Comparison of ENCODE assay signal across 10 mouse cellular contexts in the genomic region with DNA sequence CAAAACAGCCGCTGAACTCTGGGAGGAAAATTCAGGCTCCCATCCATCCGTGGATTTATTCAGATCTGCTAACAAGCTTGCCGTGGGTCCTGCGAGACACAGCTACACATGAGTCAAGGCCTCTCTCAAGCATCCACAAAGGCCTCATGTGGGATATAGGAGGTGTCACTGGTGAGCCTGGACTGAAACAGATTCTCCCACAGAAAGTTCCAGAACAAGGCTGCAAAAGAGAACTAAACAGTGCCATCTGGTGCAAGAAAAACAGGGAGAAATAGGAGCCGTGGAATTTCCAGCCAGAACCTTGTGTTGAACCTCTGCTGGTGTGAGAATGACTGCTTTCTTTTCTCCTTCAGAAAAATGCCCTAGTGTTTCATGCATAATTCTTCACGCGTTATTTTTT.
A peak's percentile ranks its signal among the peaks of the same experiment; 100 is the strongest.
DNase-seq lines count a peak whose midpoint lies in the region; ATAC-seq lines count a peak whose summit lies in the region.
"Had no signal": no experiment of that assay in that cellular context is flagged by ENCODE, and none has a peak within 500 bp of the region (broad histone marks: within the 10 kb centered on the region; RNA-seq: fewer than 3 reads in every experiment).

No protein-coding gene starts in this region.

- no peak overlapping the region for H3K4me2 ChIP-seq in hindbrain, embryonic 11.5 days (replicated peaks; ENCODE audit: low read depth, low read length)
- H3K4me2 ChIP-seq: lung, embryonic 15.5 days had no signal

- H3K9me3 ChIP-seq in hindbrain, embryonic 11.5 days (ENCODE audit: control insufficient read depth, low read length): no peaks in the 10 kb centered on the region
- H3K9me3 ChIP-seq in hindbrain, embryonic 10.5 days: no peaks in the 10 kb centered on the region
- H3K9me3 ChIP-seq: lung, embryonic 15.5 days had no signal

- H3K4me3 ChIP-seq in hindbrain, embryonic 11.5 days (ENCODE audit: low read depth, low read length): no peak overlapping the region
- no peak overlapping the region for H3K4me3 ChIP-seq in hindbrain, embryonic 10.5 days
- H3K4me3 ChIP-seq: lung, embryonic 15.5 days had no signal

- H3K36me3 ChIP-seq in hindbrain, embryonic 11.5 days (ENCODE audit: control insufficient read depth, insufficient read depth, low read length): no peaks in the 10 kb centered on the region
- no peaks in the 10 kb centered on the region for H3K36me3 ChIP-seq in hindbrain, embryonic 10.5 days
- H3K36me3 ChIP-seq: lung, embryonic 15.5 days had no signal

- peak; percentile 16 for DNase-seq in hindbrain, embryonic 11.5 days (ENCODE audit: low spot score)
- no peak for DNase-seq in hindbrain, embryonic 10.5 days (ENCODE audit: low spot score)
- peak; percentile 34 for DNase-seq in Muller cell, postnatal 12 days (ENCODE audit: inconsistent ontology term)
- peak; percentile 55 to 70 for DNase-seq in cerebellum, postnatal 10 days
- peak; percentile 50 to 79 for DNase-seq in layer of hippocampus, adult 18-20 months (ENCODE audit: low spot score in 2 of 2)
- DNase-seq in retina, postnatal 1 day: peak; percentile 42
- no peak for DNase-seq in spleen, adult 18-20 months
- no peak for DNase-seq in ovary, postnatal 14 days (ENCODE audit: low spot score)

- WGBS in hindbrain, embryonic 11.5 days: 78% methylated on average over 7 of the region's 7 CpGs
- 81% methylated on average over 7 of the region's 7 CpGs for WGBS in hindbrain, embryonic 10.5 days

- H3K27me3 ChIP-seq in hindbrain, embryonic 11.5 days (ENCODE audit: control insufficient read depth, insufficient read depth, low read length): no peaks in the 10 kb centered on the region
- H3K27me3 ChIP-seq in hindbrain, embryonic 10.5 days (ENCODE audit: insufficient read depth, poor library complexity, severe bottlenecking): no peaks in the 10 kb centered on the region
- H3K27me3 ChIP-seq: lung, embryonic 15.5 days; Patski had no signal

- H3K9ac ChIP-seq in hindbrain, embryonic 11.5 days (ENCODE audit: low read depth, low read length): no peak overlapping the region
- H3K9ac ChIP-seq: lung, embryonic 15.5 days had no signal

- no peak for ATAC-seq in hindbrain, embryonic 11.5 days (ENCODE audit: low FRiP score)
- ATAC-seq: Patski had no signal

- H3K27ac ChIP-seq in hindbrain, embryonic 11.5 days (ENCODE audit: low read depth, low read length): no peak overlapping the region
- no peak overlapping the region for H3K27ac ChIP-seq in hindbrain, embryonic 10.5 days
- H3K27ac ChIP-seq: lung, embryonic 15.5 days had no signal

- H3K4me1 ChIP-seq in hindbrain, embryonic 11.5 days (replicated peaks; ENCODE audit: control insufficient read depth, insufficient read depth, low read length): no peaks in the 10 kb centered on the region
- no peaks in the 10 kb centered on the region for H3K4me1 ChIP-seq in hindbrain, embryonic 10.5 days (replicated peaks)
- H3K4me1 ChIP-seq: lung, embryonic 15.5 days had no signal

Comparison
In these comparisons a context has a peak if more than half of its experiments do, and no peak if none do; other contexts are left out.
1. DNase-seq: peak in hindbrain, embryonic 11.5 days (single experiment), Muller cell, postnatal 12 days (single experiment), cerebellum, postnatal 10 days (2 of 2), layer of hippocampus, adult 18-20 months (2 of 2) and retina, postnatal 1 day (single experiment); none in hindbrain, embryonic 10.5 days (single experiment), spleen, adult 18-20 months (0 of 2) and ovary, postnatal 14 days (single experiment).